Mouse (Mus musculus) neural tube, embryonic 12.5 days (tissue): ENCODE measurements around the gene Spats1. TPM values are rescaled to one million over a fixed set of nuclear protein-coding genes. Genes with fewer than 3 reads are reported as not detected.

Experiments used
- ATAC-seq: fragments of 200-750 bp; cut with Nextera tagmentation; 2 replicates; pipeline ENCODE4 v1.8.0; 2017; ENCODE audit warnings: low read depth, mild to moderate bottlenecking, moderate TSS enrichment, moderate library complexity; ENCODE audit not compliant: low FRiP score
- H3K27ac ChIP-seq: fragments of 300-500 bp; sonication (generic); 2 replicates; pipeline ENCODE4 v1.5.1; 2016
- H3K27me3 ChIP-seq: fragments of 300-500 bp; sonication (generic); replicated peaks from 2 replicates; pipeline ENCODE4 v1.6.1; 2016; ENCODE audit warnings: mild to moderate bottlenecking
- H3K36me3 ChIP-seq: fragments of 300-500 bp; sonication (generic); 2 replicates; pipeline ENCODE4 v1.6.1; 2016; ENCODE audit warnings: mild to moderate bottlenecking
- H3K4me1 ChIP-seq: fragments of 300-500 bp; sonication (generic); 2 replicates; pipeline ENCODE4 v1.6.1; 2016
- H3K4me2 ChIP-seq: fragments of 300-500 bp; sonication (generic); replicated peaks from 2 replicates; pipeline ENCODE4 v1.6.1; 2016; ENCODE audit warnings: mild to moderate bottlenecking
- H3K4me3 ChIP-seq: fragments of 300-500 bp; sonication (generic); 2 replicates; pipeline ENCODE4 v1.5.1; 2016
- H3K9ac ChIP-seq: fragments of 300-500 bp; sonication (generic); 2 replicates; pipeline ENCODE4 v1.6.1; 2016; ENCODE audit warnings: mild to moderate bottlenecking
- H3K9me3 ChIP-seq: fragments of 300-500 bp; sonication (generic); 2 replicates; pipeline ENCODE4 v1.6.1; 2016; ENCODE audit warnings: mild to moderate bottlenecking
- WGBS: fragments of 180-500 bp; shearing (Covaris S2); methylation state at CpG from one replicate; pipeline ENCODE4 v1.1.7; 2016; 5-methylcytosine and 5-hydroxymethylcytosine counted together
- polyA plus RNA-seq: library from polyadenylated mRNA; unstranded; fragments of >200 nt; fragmentation: Nextera tagmentation; extraction: Ambion mirVana; gene quantifications from 2 replicates; pipeline ENCODE4 v1.2.1, GENCODE M21; 2016

The Spats1 gene
- polyA plus RNA-seq, 1 experiment from 2014 or later, result 1.2 TPM

DNA sequence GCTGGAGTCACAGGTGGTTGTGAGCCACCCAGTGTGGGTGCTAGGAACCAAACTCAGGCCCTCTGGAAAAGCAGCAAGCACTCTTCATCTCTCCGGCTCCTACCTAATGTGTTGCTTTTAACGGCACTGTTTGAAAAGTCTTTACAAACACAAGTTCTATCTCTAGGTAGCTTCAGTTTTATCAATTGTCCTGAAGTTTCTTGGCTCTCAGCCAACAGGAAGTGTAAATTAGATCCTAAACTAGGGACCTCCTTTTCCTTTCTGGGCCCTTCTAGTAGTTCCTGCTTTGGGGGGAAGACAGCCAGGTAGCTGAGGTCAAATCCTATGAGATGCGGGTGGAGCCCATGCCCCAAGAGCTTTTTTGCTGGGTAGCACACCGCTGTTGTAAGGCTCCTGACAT is 35.7 kb upstream of the Spats1 start:
- peaks cover 9% of the 10 kb centered on the region; the same call in 1 of the 2 replicates for H3K4me1 ChIP-seq
- WGBS, result 95% methylated on average over 4 of the region's 4 CpGs

DNA sequence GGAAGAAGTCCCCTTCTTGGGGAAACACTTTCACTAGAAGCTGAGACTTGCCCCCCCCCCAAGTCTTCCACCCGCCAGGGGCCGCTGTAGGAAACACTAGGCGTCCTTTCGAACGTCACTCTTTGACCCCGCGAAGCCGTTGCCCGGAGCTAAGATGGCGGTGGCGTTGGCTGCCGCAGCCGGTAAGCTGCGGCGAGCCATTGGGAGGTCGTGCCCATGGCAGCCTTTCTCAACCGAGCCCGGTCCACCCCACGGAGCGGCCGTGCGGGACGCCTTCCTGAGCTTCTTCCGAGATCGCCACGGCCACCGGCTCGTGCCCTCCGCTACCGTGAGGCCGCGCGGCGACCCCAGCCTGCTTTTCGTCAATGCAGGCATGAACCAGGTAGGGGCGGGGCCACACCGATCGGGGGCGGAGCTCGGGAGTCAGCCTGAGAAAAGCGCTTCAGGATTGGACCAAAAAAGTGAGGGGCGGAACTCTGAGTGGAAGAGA is 31.5 kb upstream of the Spats1 start, which contains the start of gene Aars2:
Gene Aars2 (plus strand): TSS at position 142 of the 490 bp plus-strand sequence.
- peak within 1 kb of the TSS; percentile 71 for H3K9ac ChIP-seq
- H3K36me3 ChIP-seq, result peaks cover 30% of the 10 kb centered on the region
- peak within 1 kb of the TSS; percentile 69 for H3K4me3 ChIP-seq
- 0 out of 2 replicates have a peak within 1 kb of the TSS, but pooled peaks have one; percentile 28 for H3K27ac ChIP-seq
- WGBS, result under 1% methylated on average over 42 of the region's 42 CpGs
- no peaks in the 10 kb centered on the region for H3K9me3 ChIP-seq
- peaks cover 9% of the 10 kb centered on the region; the same call in 1 of the 2 replicates for H3K4me1 ChIP-seq
- no peaks in the 10 kb centered on the region for H3K27me3 ChIP-seq
- H3K4me2 ChIP-seq, result peak within 1 kb of the TSS; percentile 48
- peak; percentile 95 for ATAC-seq

More for the DNA sequence above, 35.7 kb upstream of the Spats1 start:
- Histone ChIP-seq H3K4me3 (no peak overlapping the region), H3K9ac (no peak overlapping the region), H3K9me3 (no peaks in the 10 kb centered on the region), H3K27me3 (no peaks in the 10 kb centered on the region), H3K4me2 (no peak overlapping the region), H3K27ac (no peak overlapping the region), H3K36me3 (peaks cover 30% of the 10 kb centered on the region)
- ATAC-seq, result no peak

- H3K4me2 ChIP-seq, result peak overlapping the region; percentile 48
- H3K4me3 ChIP-seq, result no peak overlapping the region
- H3K9me3 ChIP-seq, result no peaks in the 10 kb centered on the region
- peak; percentile 25; the same call in 1 of the 2 replicates for ATAC-seq
- peaks cover 9% of the 10 kb centered on the region; the same call in 1 of the 2 replicates for H3K4me1 ChIP-seq
- peaks cover 23% of the 10 kb centered on the region for H3K36me3 ChIP-seq
- WGBS, result 74% methylated on average over 6 of the region's 6 CpGs
- no peaks in the 10 kb centered on the region for H3K27me3 ChIP-seq
- no peak overlapping the region for H3K9ac ChIP-seq
- no peak overlapping the region for H3K27ac ChIP-seq
Measured at GRCm38 (mm10) chr17:45505941-45506465, 30.8 kb upstream of the Spats1 start.

DNA sequence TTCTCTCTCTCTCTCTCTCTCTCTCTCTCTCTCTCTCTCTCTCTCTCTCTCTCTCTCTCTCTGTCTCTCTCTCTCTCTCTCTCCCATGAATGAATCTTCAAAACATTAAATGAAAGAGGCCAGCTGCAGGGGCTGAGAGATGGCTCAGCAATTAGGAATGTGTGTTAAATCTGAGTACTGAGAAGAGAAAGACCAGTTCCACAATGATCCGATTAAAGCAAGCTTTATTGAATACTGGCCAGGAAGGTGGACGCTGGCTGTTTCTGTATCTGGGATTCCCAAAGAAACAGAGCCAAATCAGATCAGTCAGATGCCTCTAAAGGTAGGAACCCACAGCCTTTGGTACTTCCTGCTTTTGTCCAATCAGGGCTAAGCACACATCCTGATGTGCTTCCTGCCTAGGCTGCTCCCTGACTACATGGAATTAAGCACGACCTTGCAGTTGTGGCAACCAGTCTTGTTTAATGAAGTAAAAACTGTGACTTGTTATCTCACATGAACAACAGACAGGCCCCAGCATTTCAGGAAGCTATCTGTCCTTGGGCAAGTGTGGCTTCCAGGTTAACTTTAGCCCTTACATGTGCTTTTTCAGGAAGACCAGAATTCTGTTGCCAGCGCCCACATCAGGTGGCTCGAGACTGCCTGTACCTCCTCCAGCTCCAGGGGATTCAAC is 28.2 kb upstream of the Spats1 start:
- Histone ChIP-seq H3K4me3 (no peak overlapping the region), H3K9ac (no peak overlapping the region), H3K4me1 (peaks cover 9% of the 10 kb centered on the region; the same call in 1 of the 2 replicates), H3K27me3 (no peaks in the 10 kb centered on the region), H3K9me3 (no peaks in the 10 kb centered on the region), H3K27ac (no peak overlapping the region), H3K4me2 (no peak overlapping the region), H3K36me3 (peaks cover 3% of the 10 kb centered on the region; the same call in 1 of the 2 replicates)
- WGBS, result 70% methylated on average over 5 of the region's 5 CpGs
- ATAC-seq, result no peak

GRCm38 (mm10) chr17:45502324-45502723 is 27.1 kb upstream of the Spats1 start:
- Histone ChIP-seq H3K9me3 (no peaks in the 10 kb centered on the region), H3K27me3 (no peaks in the 10 kb centered on the region), H3K9ac (no peak overlapping the region), H3K4me3 (no peak overlapping the region), H3K36me3 (no peaks in the 10 kb centered on the region), H3K27ac (no peak overlapping the region), H3K4me1 (peaks cover 7% of the 10 kb centered on the region; the same call in 1 of the 2 replicates), H3K4me2 (no peak overlapping the region)
- no peak for ATAC-seq
- 69% methylated on average over 4 of the region's 4 CpGs for WGBS

- no peaks in the 10 kb centered on the region for H3K4me1 ChIP-seq
- 31% methylated on average over 4 of the region's 4 CpGs for WGBS
- no peak overlapping the region for H3K27ac ChIP-seq
- no peak overlapping the region for H3K9ac ChIP-seq
- H3K4me3 ChIP-seq, result no peak overlapping the region
- no peaks in the 10 kb centered on the region for H3K27me3 ChIP-seq
- H3K9me3 ChIP-seq, result no peaks in the 10 kb centered on the region
- no peaks in the 10 kb centered on the region for H3K36me3 ChIP-seq
- no peak overlapping the region for H3K4me2 ChIP-seq
- no peak for ATAC-seq
Measured at GRCm38 (mm10) chr17:45500981-45501380, 25.8 kb upstream of the Spats1 start.

- no peak overlapping the region for H3K27ac ChIP-seq
- 46% methylated on average over 2 of the region's 2 CpGs for WGBS
- no peaks in the 10 kb centered on the region for H3K4me1 ChIP-seq
- H3K4me3 ChIP-seq, result no peak overlapping the region
- no peak overlapping the region for H3K9ac ChIP-seq
- H3K9me3 ChIP-seq, result no peaks in the 10 kb centered on the region
- H3K27me3 ChIP-seq, result no peaks in the 10 kb centered on the region
- H3K4me2 ChIP-seq, result no peak overlapping the region
- no peak for ATAC-seq
- H3K36me3 ChIP-seq, result no peaks in the 10 kb centered on the region
Measured at GRCm38 (mm10) chr17:45499516-45499915, 24.3 kb upstream of the Spats1 start.

DNA sequence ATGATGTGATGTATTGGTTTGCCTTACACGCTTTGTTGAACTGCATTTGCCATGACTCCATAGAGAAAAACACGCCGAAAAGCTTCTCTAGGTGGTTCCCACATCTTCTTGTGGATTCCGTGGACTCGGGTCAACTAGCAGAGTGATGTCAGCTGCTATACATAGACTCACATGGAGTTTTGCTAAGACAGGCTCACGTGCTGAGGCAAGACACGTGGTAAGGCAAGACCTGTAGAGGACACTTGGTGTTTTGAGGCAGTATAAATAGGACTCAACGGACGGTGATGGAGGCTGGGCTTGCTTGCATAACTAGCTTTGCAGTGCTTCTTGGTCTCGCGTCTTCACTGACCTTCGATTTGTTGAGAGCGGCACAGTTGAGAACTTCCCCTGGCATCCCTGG is 23.2 kb upstream of the Spats1 start:
- H3K4me2 ChIP-seq, result no peak overlapping the region
- WGBS, result 87% methylated on average over 13 of the region's 13 CpGs
- ATAC-seq, result no peak
- no peak overlapping the region for H3K9ac ChIP-seq
- no peaks in the 10 kb centered on the region for H3K27me3 ChIP-seq
- no peaks in the 10 kb centered on the region for H3K36me3 ChIP-seq
- no peak overlapping the region for H3K27ac ChIP-seq
- no peaks in the 10 kb centered on the region for H3K4me1 ChIP-seq
- H3K9me3 ChIP-seq, result no peaks in the 10 kb centered on the region
- H3K4me3 ChIP-seq, result no peak overlapping the region

- 76% methylated on average over 11 of the region's 11 CpGs for WGBS
- no peak overlapping the region for H3K9ac ChIP-seq
- no peaks in the 10 kb centered on the region for H3K36me3 ChIP-seq
- ATAC-seq, result no peak
- no peak overlapping the region for H3K4me2 ChIP-seq
- H3K4me3 ChIP-seq, result no peak overlapping the region
- H3K27me3 ChIP-seq, result no peaks in the 10 kb centered on the region
- H3K4me1 ChIP-seq, result no peaks in the 10 kb centered on the region
- no peak overlapping the region for H3K27ac ChIP-seq
- no peaks in the 10 kb centered on the region for H3K9me3 ChIP-seq
Measured at GRCm38 (mm10) chr17:45495398-45495797, 20.2 kb upstream of the Spats1 start.

DNA sequence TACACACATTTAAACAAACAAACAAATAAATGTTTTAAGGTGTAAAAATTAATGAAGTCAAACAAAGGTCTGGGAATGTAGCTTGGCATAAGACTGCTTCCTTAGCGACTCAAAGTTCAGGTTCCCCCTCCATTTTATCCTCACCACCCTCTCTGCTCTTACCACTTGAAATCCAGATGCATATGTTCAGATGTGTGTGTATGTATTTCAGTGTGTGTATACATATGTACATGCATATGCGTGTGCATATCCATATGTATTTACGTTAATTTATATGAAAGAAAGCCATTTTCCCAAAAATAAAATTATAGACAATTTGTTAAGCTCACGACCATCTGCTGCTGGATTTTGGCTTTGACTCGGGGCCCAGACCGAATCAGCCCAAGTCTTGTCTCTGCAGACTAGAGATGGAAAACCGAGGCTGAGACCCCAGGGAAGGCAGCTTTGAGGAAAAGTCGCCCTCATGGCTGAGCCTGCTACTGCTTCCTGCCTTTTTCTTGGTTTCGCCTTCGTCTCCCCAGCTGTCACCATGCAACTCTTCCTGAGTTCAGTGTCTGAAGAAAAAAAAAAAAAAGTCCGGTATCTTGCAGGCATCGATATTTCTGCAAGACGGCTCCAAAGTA is 15.4 kb upstream of the Spats1 start:
- no peaks in the 10 kb centered on the region for H3K4me1 ChIP-seq
- no peak overlapping the region for H3K4me3 ChIP-seq
- H3K4me2 ChIP-seq, result no peak overlapping the region
- H3K27me3 ChIP-seq, result no peaks in the 10 kb centered on the region
- H3K9me3 ChIP-seq, result no peaks in the 10 kb centered on the region
- WGBS, result 83% methylated on average over 13 of the region's 13 CpGs
- no peak overlapping the region for H3K27ac ChIP-seq
- no peak overlapping the region for H3K9ac ChIP-seq
- H3K36me3 ChIP-seq, result no peaks in the 10 kb centered on the region
- ATAC-seq, result no peak

DNA sequence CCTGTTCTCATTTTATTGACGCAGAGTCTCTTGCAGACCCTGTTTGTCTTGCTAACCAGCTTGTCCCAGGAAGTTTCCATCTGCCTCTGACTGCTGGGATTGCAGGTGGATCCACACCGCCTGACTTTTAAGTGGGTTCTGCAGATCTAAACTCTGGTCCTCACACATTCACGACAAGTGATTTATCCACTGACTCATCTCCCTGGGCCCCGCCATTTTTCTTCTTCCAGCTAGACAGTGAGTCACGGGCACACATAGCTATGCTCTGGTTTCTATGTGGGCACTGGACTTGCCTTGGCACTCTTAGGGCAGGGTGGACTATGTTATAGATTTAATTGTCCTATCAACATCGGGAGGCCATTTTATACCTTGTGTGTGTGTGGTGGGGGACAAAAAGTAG is 14.5 kb upstream of the Spats1 start:
- Histone ChIP-seq H3K9me3 (no peaks in the 10 kb centered on the region), H3K27ac (no peak overlapping the region), H3K4me1 (no peaks in the 10 kb centered on the region), H3K36me3 (no peaks in the 10 kb centered on the region), H3K27me3 (no peaks in the 10 kb centered on the region), H3K9ac (no peak overlapping the region), H3K4me2 (no peak overlapping the region), H3K4me3 (no peak overlapping the region)
- no peak for ATAC-seq
- 86% methylated on average over 6 of the region's 6 CpGs for WGBS
